ENCODE assay signal across 8 mouse cellular contexts in genomic region chr4:114300390-114301012, GRCm38 (mm10).
DNase-seq lines count a peak whose midpoint lies in the region; ATAC-seq and TF ChIP-seq lines count a peak whose summit lies in the region.

No protein-coding gene starts in this region.

- peaks cover 11% of the 10 kb centered on the region for H3K27me3 ChIP-seq in heart, embryonic 12.5 days (replicated peaks)
- no peaks in the 10 kb centered on the region for H3K27me3 ChIP-seq in CH12.LX (replicated peaks)
- H3K27me3 ChIP-seq in neural tube, embryonic 12.5 days (replicated peaks) = no peaks in the 10 kb centered on the region

- dilution Hi-C loops in CH12.LX (cut with MboI; ENCODE audit: extremely low pct_ligation_motif_present, extremely low pct_unique_long_range_greater_than_20kb, low sequenced_read_pairs) = no loop called here

- intact Hi-C loops in heart, postnatal 25 days (cut with DNase I) = loop anchor here (5.0 kb wide), 1 partner anchor 337 kb away; no protein-coding TSS in a partner anchor

- no peaks in the 10 kb centered on the region for H3K4me1 ChIP-seq in heart, embryonic 12.5 days (replicated peaks)
- no peaks in the 10 kb centered on the region for H3K4me1 ChIP-seq in CH12.LX (ENCODE audit: control insufficient read depth in 1 of 2, insufficient read depth in 2 of 2)
- no peaks in the 10 kb centered on the region for H3K4me1 ChIP-seq in cortical plate, adult 2 months (ENCODE audit: control insufficient read depth, insufficient read depth, low read length)
- H3K4me1 ChIP-seq in neural tube, embryonic 12.5 days = no peaks in the 10 kb centered on the region

- H3K4me3 ChIP-seq in heart, embryonic 12.5 days = no peak overlapping the region
- no peak overlapping the region for H3K4me3 ChIP-seq in CH12.LX (replicated peaks in 1 of 3; ENCODE audit: low read depth in 2 of 3, low read length in 2 of 3, poor library complexity in 1 of 3)
- no peak overlapping the region for H3K4me3 ChIP-seq in cortical plate, adult 2 months (ENCODE audit: insufficient read depth, low read length)
- no peak overlapping the region for H3K4me3 ChIP-seq in neural tube, embryonic 12.5 days

- TF ChIP-seq RAD21 in CH12.LX (IDR thresholded peaks at IDR 0.05; ENCODE audit: low read depth, low read length) = peak; percentile 17

- TF ChIP-seq POLR2A in CH12.LX (IDR thresholded peaks at IDR 0.05; ENCODE audit: low read depth, low read length) = no peak
- no peak for TF ChIP-seq POLR2A in cortical plate, adult 2 months (IDR thresholded peaks at IDR 0.05; ENCODE audit: extremely low read depth, insufficient read depth, low read length)

- no peak overlapping the region for H3K4me2 ChIP-seq in heart, embryonic 12.5 days
- H3K4me2 ChIP-seq in CH12.LX (ENCODE audit: insufficient read depth, low read depth, poor library complexity, severe bottlenecking) = no peak overlapping the region
- no peak overlapping the region for H3K4me2 ChIP-seq in neural tube, embryonic 12.5 days (replicated peaks)

- TF ChIP-seq EP300 in CH12.LX (IDR thresholded peaks at IDR 0.05; ENCODE audit: low read length) = no peak

- WGBS in heart, embryonic 12.5 days = 38% methylated on average over 3 of the region's 3 CpGs
- 51% methylated on average over 3 of the region's 3 CpGs for WGBS in neural tube, embryonic 12.5 days

- no peak overlapping the region for H3K9ac ChIP-seq in heart, embryonic 12.5 days
- no peak overlapping the region for H3K9ac ChIP-seq in CH12.LX (ENCODE audit: insufficient read depth, low read depth)
- no peak overlapping the region for H3K9ac ChIP-seq in neural tube, embryonic 12.5 days

- no peak overlapping the region for H3K27ac ChIP-seq in heart, embryonic 12.5 days (ENCODE audit: poor library complexity, severe bottlenecking)
- no peak overlapping the region for H3K27ac ChIP-seq in CH12.LX (ENCODE audit: insufficient read depth, low read depth)
- no peak overlapping the region for H3K27ac ChIP-seq in cortical plate, adult 2 months (ENCODE audit: insufficient read depth, low read length)
- H3K27ac ChIP-seq in neural tube, embryonic 12.5 days = no peak overlapping the region

- no peaks in the 10 kb centered on the region for H3K79me2 ChIP-seq in CH12.LX (replicated peaks; ENCODE audit: control insufficient read depth, extremely low read depth, insufficient read depth, poor library complexity, severe bottlenecking)

- in situ Hi-C loops in CH12.LX (cut with MboI; ENCODE audit: low pct_ligation_motif_present, low pct_unique_long_range_greater_than_20kb, low sequenced_read_pairs) = no loop called here

- no peaks in the 10 kb centered on the region for H3K36me3 ChIP-seq in heart, embryonic 12.5 days
- no peaks in the 10 kb centered on the region for H3K36me3 ChIP-seq in CH12.LX (replicated peaks in 1 of 2; ENCODE audit: control insufficient read depth in 1 of 2, insufficient read depth in 1 of 2, low read length in 1 of 2)
- H3K36me3 ChIP-seq in neural tube, embryonic 12.5 days = no peaks in the 10 kb centered on the region

- DNase-seq in heart, postnatal 25 days (ENCODE audit: low spot score) = no peak
- DNase-seq in CH12.LX (ENCODE audit: extremely low read depth) = peak; percentile 5
- peak; percentile 29 for DNase-seq in kidney, postnatal 10 days
- DNase-seq in adrenal gland, adult 8-10 months = no peak
- DNase-seq in thymus, postnatal 25 days = no peak

- ATAC-seq in heart, embryonic 12.5 days (ENCODE audit: insufficient number of reproducible peaks, low FRiP score) = 0 out of 2 replicates have a peak, but pooled peaks have one; percentile 4
- 0 out of 2 replicates have a peak, but pooled peaks have one; percentile 41 for ATAC-seq in neural tube, embryonic 12.5 days (ENCODE audit: low FRiP score, low read depth)

- TF ChIP-seq CTCF in CH12.LX (conservative IDR thresholded peaks at IDR 0.05 in 1 of 2, IDR thresholded peaks at IDR 0.05 in 1 of 2; ENCODE audit: low read depth in 2 of 2, low read length in 2 of 2) = peak; percentile 16 to 36; a peak in 2 of 4 replicates
- TF ChIP-seq CTCF in cortical plate, adult 2 months (IDR thresholded peaks at IDR 0.05; ENCODE audit: extremely low read depth, insufficient read depth, low read length) = peak; percentile 28; the same call in 1 of the 2 replicates

- no peaks in the 10 kb centered on the region for H3K9me3 ChIP-seq in heart, embryonic 12.5 days (replicated peaks)
- H3K9me3 ChIP-seq in CH12.LX (replicated peaks; ENCODE audit: low read length) = no peaks in the 10 kb centered on the region
- H3K9me3 ChIP-seq in neural tube, embryonic 12.5 days = no peaks in the 10 kb centered on the region

TF ChIP-seq in CH12.LX, 34 proteins besides CTCF, POLR2A, EP300 and RAD21:
- TF ChIP-seq ELF1 (IDR thresholded peaks at IDR 0.05; ENCODE audit: low read depth, low read length) (no peak), MYC (IDR thresholded peaks at IDR 0.05; ENCODE audit: low read depth, low read length) (no peak), ZMIZ1 (IDR thresholded peaks at IDR 0.05; ENCODE audit: low read depth, low read length) (no peak), E2F4 (IDR thresholded peaks at IDR 0.05; ENCODE audit: insufficient replicate concordance, low read depth, low read length) (no peak), TBP (conservative IDR thresholded peaks at IDR 0.05; ENCODE audit: low read depth, low read length) (no peak), IRF4 (IDR thresholded peaks at IDR 0.05; ENCODE audit: low read depth, low read length) (no peak), MEF2A (IDR thresholded peaks at IDR 0.05; ENCODE audit: borderline replicate concordance, low read depth, low read length) (no peak), SMC3 (IDR thresholded peaks at IDR 0.05; ENCODE audit: low read depth, low read length) (no peak), UBTF (IDR thresholded peaks at IDR 0.05; ENCODE audit: low read depth, low read length) (no peak)

Comparison
In these comparisons a context has a peak if more than half of its experiments do, and no peak if none do; other contexts are left out.
1. DNase-seq: peak in CH12.LX (single experiment) and kidney, postnatal 10 days (single experiment); none in heart, postnatal 25 days (single experiment), adrenal gland, adult 8-10 months (single experiment) and thymus, postnatal 25 days (single experiment).